Mouse (Mus musculus) hindlimb bud, embryonic 11.5 days (tissue): Measurements from ENCODE around the gene Mdk.

Source experiments
- DNase-seq: peaks from one replicate; pipeline ENCODE4 v3.0.0-alpha.2; 2012; ENCODE audit warnings: low read depth, low spot score; ENCODE audit errors: extremely low spot score

Gene Mdk

DNA sequence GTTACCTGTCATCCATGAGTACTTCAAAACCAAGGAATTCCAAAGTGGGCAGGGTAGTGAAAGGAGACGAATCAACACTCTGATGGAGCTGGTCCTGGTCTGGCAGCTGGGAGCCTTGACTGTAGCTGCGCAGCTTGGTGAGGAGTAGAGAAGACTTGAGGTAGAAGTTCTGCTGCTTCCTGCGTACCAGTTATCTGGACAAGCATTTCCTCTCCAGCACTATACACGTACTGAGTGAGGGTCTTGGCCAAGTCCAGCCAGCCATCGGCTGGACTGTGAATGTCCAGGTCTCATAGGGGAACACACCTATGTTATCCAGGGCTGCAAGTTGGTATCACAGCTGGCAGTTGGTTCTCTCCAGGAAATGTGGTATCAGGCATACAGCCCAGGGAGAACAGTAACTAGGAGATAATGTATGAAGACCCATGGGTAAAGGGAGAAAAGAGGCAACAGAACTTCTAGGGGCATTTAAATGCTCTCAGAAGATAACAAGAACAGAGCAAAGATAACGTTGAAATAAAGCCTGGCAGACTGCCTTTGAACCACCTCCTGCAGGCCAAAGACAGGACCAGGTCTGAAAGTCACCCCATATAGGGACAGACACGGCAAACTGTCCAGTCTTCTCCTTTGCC is 15.6 kb downstream of the Mdk start:
- DNase-seq = no peak

- no peak for DNase-seq
Measured at GRCm38 (mm10) chr2:91913328-91914110, 18.6 kb downstream of the Mdk start.

- DNase-seq = no peak
Measured at GRCm38 (mm10) chr2:91912616-91913015, 19.5 kb downstream of the Mdk start.

- DNase-seq = no peak
Measured at GRCm38 (mm10) chr2:91906141-91906540, 26.0 kb downstream of the Mdk start.

GRCm38 (mm10) chr2:91904618-91905307 is 27.3 kb downstream of the Mdk start:
- no peak for DNase-seq

DNA sequence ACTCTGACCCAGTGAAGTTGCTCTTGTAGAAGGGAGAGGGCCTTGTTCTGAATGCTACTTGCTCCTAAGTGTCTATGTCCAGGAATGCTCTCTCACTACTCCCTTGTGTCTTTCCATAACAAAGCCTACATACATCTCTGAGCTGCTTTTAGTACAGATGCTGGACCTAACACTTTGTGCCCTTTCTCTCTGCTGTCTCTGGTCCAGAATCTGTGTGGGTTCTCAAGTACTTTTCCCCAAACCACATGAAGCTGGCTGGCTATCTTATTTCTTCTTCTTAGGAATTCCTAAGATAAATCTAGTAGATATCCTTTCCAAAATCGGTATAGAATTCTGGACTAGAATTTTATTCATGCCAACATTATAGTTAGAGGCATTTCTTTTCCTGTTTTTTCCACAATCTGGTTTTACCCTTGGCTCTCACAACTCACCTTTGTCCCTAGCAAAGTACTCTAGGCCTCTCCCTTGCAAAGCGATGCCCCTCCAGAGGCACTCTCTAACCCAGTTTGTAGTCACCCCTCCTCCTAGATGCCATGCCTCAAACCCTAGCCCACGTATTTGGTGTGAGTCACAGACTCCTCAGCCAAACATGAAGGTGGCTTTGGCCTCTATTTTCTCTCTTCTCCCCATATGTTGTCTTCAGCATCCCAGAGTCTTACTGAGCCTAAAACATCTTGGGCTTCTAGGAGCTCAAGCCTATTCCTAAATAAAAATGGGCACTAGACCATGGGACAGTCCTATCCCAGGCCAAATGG is 28.7 kb downstream of the Mdk start:
- no peak for DNase-seq

DNA sequence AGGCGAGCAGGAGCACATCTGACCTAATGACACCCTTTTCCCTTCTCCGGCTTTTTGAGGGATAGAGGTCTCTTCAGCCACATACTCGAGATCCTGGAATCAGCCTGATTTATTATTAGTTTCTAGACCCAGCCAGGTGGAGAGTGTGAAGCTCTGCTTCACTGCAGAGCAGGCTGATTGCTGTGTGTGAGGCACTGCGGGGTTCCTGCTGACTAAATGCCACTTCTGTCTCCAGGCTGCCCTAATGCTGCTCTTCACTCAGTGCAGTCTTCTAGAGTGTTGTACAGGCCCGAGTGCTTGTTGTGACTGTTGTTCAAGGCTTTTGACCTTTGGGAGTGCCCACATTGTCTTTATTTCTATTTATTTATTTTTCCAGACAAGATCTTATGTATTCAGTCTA is 29.8 kb downstream of the Mdk start:
- no peak for DNase-seq

GRCm38 (mm10) chr2:91900431-91900830 is 31.7 kb downstream of the Mdk start:
- DNase-seq = no peak

GRCm38 (mm10) chr2:91899141-91899540 is 33.0 kb downstream of the Mdk start:
- DNase-seq = no peak

DNA sequence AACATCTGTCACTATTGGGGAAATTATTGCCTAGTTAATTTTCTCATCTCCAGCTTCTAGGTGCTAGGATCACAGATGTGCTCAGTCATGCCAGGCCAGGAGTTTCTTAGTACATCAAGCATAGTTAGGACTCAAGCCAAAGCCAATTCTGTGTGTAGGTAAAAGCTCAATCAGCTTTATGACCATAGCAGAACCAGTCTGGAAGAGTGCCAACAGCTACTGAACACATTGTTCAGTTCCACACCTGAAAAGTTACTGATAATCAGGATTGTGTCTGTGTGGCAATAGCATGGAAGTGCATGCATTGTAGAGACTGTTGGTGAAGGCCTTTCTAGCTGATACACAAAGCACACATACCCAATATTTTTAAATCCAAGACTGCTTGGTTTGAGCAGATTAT is 34.1 kb downstream of the Mdk start:
- no peak for DNase-seq

- no peak for DNase-seq
Measured at GRCm38 (mm10) chr2:91895401-91895800, 36.7 kb downstream of the Mdk start.

- DNase-seq = no peak
Measured at GRCm38 (mm10) chr2:91894716-91895115, 37.4 kb downstream of the Mdk start.

- no peak for DNase-seq
Measured at GRCm38 (mm10) chr2:91884616-91885015, 47.5 kb downstream of the Mdk start.

DNA sequence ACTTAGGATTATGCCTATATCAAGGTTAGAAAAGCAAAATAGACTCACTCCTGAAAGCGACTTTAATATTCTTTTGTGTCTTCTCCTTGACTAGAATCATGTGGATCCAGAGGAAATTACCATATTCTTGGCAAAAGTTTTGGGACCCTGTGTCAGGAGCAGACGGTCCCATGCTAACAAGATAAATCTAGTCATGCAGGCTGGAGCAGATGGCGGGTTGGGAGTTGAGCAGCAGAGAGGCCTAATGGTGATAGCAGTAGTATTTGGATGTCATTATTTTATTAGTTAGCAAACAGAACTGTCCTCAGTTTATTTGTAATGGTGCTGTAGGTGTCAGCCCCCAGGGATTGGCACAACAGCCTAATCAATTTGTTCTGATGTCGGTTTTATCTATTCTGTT is 48.1 kb downstream of the Mdk start:
- DNase-seq = no peak
